Mouse (Mus musculus) spleen, adult 18-20 months (tissue): Measurements from ENCODE around the gene Vmn1r51.
"Not testable (repeated sequence)": the region's sequence is repeated elsewhere in the genome, so short reads cannot be mapped to it uniquely, and the experiment has no call there.

Source experiments
- DNase-seq, 2 experiments: peaks; one replicate each; pipeline ENCODE4 v3.0.0; 2022; ENCODE audit warnings: mixed read lengths in 2 of 2

Vmn1r51 gene

GRCm38 (mm10) chr6:90122296-90122695, at the start of gene Vmn1r51:
TSS of gene Vmn1r51 (plus strand) at chr6:90122596.
- not testable (repeated sequence) for DNase-seq

DNA sequence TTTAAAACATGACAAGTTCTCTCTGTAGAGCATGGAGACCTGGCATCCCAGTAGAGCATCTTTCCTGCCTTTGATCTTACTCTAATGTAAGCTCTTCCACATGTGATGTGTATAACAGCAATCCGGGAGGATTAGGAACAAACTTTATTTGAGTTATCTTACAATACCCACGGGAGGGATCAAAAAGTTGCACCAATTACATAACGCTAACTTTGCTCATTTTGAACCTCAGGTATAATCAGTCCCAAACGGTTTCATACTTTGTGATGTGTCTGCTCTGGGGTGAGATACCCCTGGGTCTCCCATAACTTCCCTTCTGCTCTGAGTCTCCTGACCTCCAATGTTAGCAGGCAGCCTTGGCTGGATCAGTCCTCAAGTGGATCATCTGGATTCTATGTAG, 44.0 kb upstream of the Vmn1r51 start, which contains the start of gene Vmn1r49:
TSS of gene Vmn1r49 (minus strand) at position 101 of the 400 bp plus-strand sequence.
- no peak for DNase-seq

GRCm38 (mm10) chr6:90100566-90100965, 21.8 kb upstream of the Vmn1r51 start:
- no peak for DNase-seq

DNA sequence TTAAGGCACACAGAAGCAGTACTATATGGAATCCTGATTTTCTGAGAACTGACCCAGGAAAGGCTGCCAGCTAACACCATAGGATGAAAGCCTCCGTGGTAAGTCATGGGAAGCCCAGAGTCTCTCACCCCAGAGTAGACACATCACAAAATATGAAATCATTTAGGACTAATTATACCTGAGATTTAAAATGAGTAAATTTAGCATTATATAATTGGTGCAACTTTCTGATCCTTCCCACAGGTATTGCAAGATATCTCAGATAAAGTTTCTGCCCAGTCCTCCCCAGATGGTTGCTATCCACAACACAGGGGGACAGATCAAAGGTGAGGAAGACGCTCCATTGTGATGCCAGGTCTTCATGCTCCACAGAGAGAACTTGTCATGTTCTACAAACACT, 21.3 kb upstream of the Vmn1r51 start, which contains the start of gene Vmn1r50:
TSS of gene Vmn1r50 (plus strand) at position 301 of the 400 bp plus-strand sequence.
- no peak for DNase-seq

GRCm38 (mm10) chr6:90160139-90160538, 37.7 kb downstream of the Vmn1r51 start:
- DNase-seq = no peak

- DNase-seq = no peak
Observed at GRCm38 (mm10) chr6:90174508-90174907, 52.1 kb downstream of the Vmn1r51 start, which contains the start of gene Vmn1r52. TSS of gene Vmn1r52 (plus strand) at chr6:90174808.
